Mouse (Mus musculus): Measurements from ENCODE around the gene Macf1.

DNA sequence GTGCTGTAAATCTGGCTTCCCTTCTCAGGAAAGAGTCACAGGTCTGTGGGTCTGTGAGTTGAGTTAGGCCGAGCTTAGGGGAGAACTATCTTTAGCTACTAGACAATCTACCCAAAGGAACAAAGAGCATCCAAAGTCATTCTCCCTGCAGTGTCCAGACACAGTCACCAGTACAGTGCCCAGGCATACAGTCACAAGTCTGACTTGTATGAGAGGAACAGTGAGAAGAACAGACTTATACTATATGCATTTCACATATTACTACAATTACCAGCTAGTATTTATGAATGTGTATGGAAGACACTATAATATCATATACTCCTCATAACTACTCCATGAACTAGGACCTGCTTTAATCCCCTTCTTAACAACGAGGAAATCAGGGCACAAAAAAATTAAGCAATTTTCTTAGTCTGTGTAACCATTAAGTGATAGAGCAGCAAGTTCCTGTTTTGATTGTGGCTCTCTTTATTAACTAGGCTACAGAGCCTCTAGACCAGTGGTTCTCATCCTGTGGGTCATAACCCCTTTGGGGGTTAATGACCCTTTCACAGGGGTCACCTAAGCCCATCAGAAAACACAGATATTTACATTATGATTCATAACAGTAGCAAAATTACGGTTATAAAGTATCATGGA, 121.9 kb downstream of the Macf1 start:
- TF ChIP-seq CTCF (IDR thresholded peaks at IDR 0.05; ENCODE audit: borderline replicate concordance, insufficient read depth, low read length): no peak
- no peak for TF ChIP-seq POLR2A (IDR thresholded peaks at IDR 0.05; ENCODE audit: low read depth, low read length)

All from embryonic fibroblast, embryonic 13.5 days (primary cell).